Mouse (Mus musculus) cerebellum, adult 2 months (tissue): ENCODE data around the gene Accsl. TPM values are rescaled to one million over a fixed set of nuclear protein-coding genes. Genes with fewer than 3 reads are reported as not detected.

ENCODE experiments used
- DNase-seq, 2 experiments: peaks; one replicate each; pipeline ENCODE4 v3.0.0; 2021
- H3K27ac ChIP-seq: fragments of 200-500 bp; 2 replicates; pipeline ENCODE4 v1.5.1; 2012; ENCODE audit warnings: low read length, control low read depth, inconsistent platforms; ENCODE audit not compliant: insufficient read depth
- H3K27me3 ChIP-seq: fragments of 200-500 bp; 2 replicates; pipeline ENCODE4 v1.6.1; 2012; ENCODE audit warnings: inconsistent platforms, mild to moderate bottlenecking, low read length, moderate library complexity; ENCODE audit not compliant: control insufficient read depth, insufficient read depth
- H3K4me1 ChIP-seq: fragments of 200-500 bp; 2 replicates; pipeline ENCODE4 v1.6.1; 2011; ENCODE audit warnings: low read length; ENCODE audit not compliant: control insufficient read depth, insufficient read depth
- H3K4me3 ChIP-seq: fragments of 200-500 bp; replicated peaks from 2 replicates; pipeline ENCODE3; 2011; ENCODE audit warnings: mild to moderate bottlenecking, low read depth, low read length, control low read depth; ENCODE audit not compliant: insufficient read depth
- CTCF ChIP-seq: fragments of 200-500 bp; IDR thresholded peaks from 2 replicates; pipeline ENCODE4 v1.5.1; 2011; ENCODE audit warnings: low read depth, mild to moderate bottlenecking, control low read depth, low read length, moderate library complexity, borderline replicate concordance; ENCODE audit not compliant: insufficient read depth
- POLR2A ChIP-seq: fragments of 200-500 bp; IDR thresholded peaks from 2 replicates; pipeline ENCODE4 v1.6.1; 2011; ENCODE audit warnings: low read length, control low read depth, borderline replicate concordance; ENCODE audit not compliant: insufficient read depth
- WGBS: fragments of 180-500 bp; shearing (Covaris S2); methylation state at CpG from one replicate; pipeline ENCODE4 v1.1.7; 2018; 5-methylcytosine and 5-hydroxymethylcytosine counted together
- polyA plus RNA-seq: library from polyadenylated mRNA; depleted of rRNA; stranded (reverse); fragments of >200 nt; gene quantifications from 2 replicates; pipeline ENCODE4 v1.2.3, GENCODE M21; 2012

Accsl gene
- polyA plus RNA-seq, 1 experiment = 0.72 TPM

DNA sequence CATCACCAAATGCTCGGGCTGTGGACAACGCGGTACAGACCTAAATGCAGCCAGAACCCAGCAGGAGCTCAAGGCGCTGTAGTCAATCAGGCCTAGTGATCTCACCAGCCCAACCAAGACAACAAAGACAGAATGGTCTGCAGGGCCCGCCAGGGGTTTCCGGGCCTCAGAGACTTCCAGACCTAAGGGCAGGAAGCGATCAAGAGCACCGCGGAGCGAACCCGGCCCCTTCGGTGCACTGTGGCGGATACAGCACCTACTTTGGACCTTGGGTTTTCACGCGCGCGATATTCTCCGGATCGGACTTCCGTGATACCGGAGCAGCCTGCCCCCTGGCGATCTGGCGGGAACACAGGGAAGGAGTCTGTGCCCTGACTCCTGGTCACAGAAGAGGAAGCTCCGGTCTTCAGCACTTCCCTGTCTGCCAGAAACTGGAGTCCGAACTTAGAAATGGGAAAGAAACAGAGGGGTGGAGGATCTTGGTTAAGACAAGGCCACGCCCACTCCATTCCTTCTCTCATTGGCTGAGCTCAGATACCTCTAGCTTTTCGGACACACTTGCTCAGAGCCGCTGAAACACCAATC, 19.4 kb downstream of the Accsl start, which contains the start of gene Accs:
Gene Accs (minus strand): TSS at position 439 of the 585 bp plus-strand sequence.
- WGBS = 1% methylated on average over 28 of the region's 28 CpGs
- peak within 1 kb of the TSS; percentile 61 for H3K4me3 ChIP-seq
- TF ChIP-seq POLR2A (0 out of 2 replicates have a peak, but pooled peaks have one; percentile 16), CTCF (peak; percentile 56)
- DNase-seq = peak; percentile 74 to 78
- H3K27me3 ChIP-seq = no peaks in the 10 kb centered on the region
- H3K4me1 ChIP-seq = no peaks in the 10 kb centered on the region
- no peak within 1 kb of the TSS for H3K27ac ChIP-seq

- no peak for TF ChIP-seq CTCF
- TF ChIP-seq POLR2A = no peak
- Histone ChIP-seq H3K4me1 (0 out of 2 replicates have a peak, but pooled peaks cover 3% of the 10 kb centered on the region), H3K27ac (no peak overlapping the region), H3K27me3 (no peaks in the 10 kb centered on the region), H3K4me3 (no peak overlapping the region)
- no peak for DNase-seq
- 98% methylated on average over 3 of the region's 3 CpGs for WGBS
These were observed 27.6 kb downstream of the Accsl start for GRCm38 (mm10) chr2:93841349-93841748.

DNA sequence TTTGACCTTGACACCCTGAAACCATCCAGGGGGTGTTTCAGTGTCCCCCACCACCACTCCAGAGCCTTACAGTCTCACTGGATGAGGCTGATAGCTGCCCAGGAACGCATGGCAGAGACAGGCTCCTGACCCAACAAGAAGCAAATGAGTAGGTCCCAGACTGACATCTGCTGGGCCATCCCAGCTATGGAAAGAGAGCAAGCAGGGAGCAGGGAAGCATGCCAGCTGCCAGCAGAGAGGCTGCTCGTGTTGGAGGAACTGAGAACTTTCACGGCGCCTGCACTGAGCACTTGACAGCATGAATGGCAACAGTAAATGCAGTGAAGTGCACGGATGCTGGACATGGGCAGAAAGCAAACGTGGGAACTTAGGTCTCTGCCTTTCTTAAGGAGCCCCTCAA, 28.8 kb downstream of the Accsl start:
- H3K4me3 ChIP-seq = no peak overlapping the region
- WGBS = 4% methylated on average over 6 of the region's 6 CpGs
- H3K27ac ChIP-seq = no peak overlapping the region

GRCm38 (mm10) chr2:93838931-93839330, 30.0 kb downstream of the Accsl start:
- Histone ChIP-seq H3K27ac (no peak overlapping the region), H3K27me3 (no peaks in the 10 kb centered on the region), H3K4me1 (0 out of 2 replicates have a peak, but pooled peaks cover 3% of the 10 kb centered on the region), H3K4me3 (no peak overlapping the region)
- TF ChIP-seq POLR2A (no peak), CTCF (no peak)
- WGBS = 95% methylated on average over 4 of the region's 4 CpGs
- DNase-seq = no peak

More for the DNA sequence above, 28.8 kb downstream of the Accsl start:
- DNase-seq = peak; percentile 43 to 65
- 0 out of 2 replicates have a peak, but pooled peaks cover 3% of the 10 kb centered on the region for H3K4me1 ChIP-seq
- peak; percentile 33; the same call in 1 of the 2 replicates for TF ChIP-seq CTCF
- no peak for TF ChIP-seq POLR2A
- no peaks in the 10 kb centered on the region for H3K27me3 ChIP-seq

GRCm38 (mm10) chr2:93836232-93836785, 32.6 kb downstream of the Accsl start:
- Histone ChIP-seq H3K4me3 (no peak overlapping the region), H3K4me1 (0 out of 2 replicates have a peak, but pooled peaks cover 3% of the 10 kb centered on the region), H3K27me3 (no peaks in the 10 kb centered on the region), H3K27ac (no peak overlapping the region)
- WGBS = 71% methylated on average over 13 of the region's 13 CpGs
- TF ChIP-seq CTCF (no peak), POLR2A (no peak)
- no peak for DNase-seq

DNA sequence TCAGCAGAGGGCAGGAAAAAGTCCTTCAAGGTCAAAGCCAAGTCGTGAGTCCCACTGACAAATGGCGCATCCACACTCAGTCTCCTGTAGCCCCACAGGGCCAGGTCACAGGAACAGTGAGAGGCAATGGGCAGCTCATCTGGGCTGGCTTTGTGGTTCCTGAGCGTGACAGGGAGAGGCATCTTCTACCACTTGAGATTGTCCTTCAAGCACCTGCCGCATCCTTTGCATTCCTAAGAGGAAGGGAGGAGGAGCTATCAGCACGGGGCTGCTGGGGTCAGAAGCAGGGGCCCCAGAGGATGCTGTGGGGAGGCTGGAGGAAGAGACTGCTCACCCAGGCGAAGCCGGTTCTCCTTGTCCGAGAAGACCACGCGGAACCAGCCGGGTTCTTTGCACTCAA, 33.4 kb downstream of the Accsl start:
- Histone ChIP-seq H3K4me3 (no peak overlapping the region), H3K4me1 (0 out of 2 replicates have a peak, but pooled peaks cover 3% of the 10 kb centered on the region), H3K27ac (no peak overlapping the region), H3K27me3 (no peaks in the 10 kb centered on the region)
- 82% methylated on average over 11 of the region's 11 CpGs for WGBS
- no peak for DNase-seq
- TF ChIP-seq CTCF = no peak
- TF ChIP-seq POLR2A = no peak

DNA sequence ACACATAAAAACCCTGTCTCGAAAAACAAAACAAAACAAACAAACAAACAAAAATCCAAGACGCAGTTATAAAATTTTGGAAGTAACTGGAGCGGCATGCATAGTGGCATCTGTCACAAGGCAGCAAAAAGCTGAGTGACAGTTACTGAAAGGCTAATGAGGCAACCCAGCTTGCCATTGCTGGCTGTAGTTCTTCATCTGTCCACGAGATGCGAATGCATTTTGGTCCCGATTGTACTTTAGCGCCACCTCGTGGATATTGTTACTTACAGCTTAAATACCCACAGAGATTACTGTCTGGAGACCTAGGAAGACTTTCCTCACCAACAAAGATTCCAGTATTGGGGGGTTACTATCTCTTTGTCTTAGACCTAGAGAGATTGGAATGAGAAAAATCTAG, 45.4 kb downstream of the Accsl start:
- Histone ChIP-seq H3K27ac (no peak overlapping the region), H3K4me3 (no peak overlapping the region), H3K27me3 (no peaks in the 10 kb centered on the region), H3K4me1 (peaks cover 8% of the 10 kb centered on the region; the same call in 1 of the 2 replicates)
- no peak for TF ChIP-seq POLR2A
- peak; percentile 97 for TF ChIP-seq CTCF
- peak; percentile 68 to 81 for DNase-seq
- 9% methylated on average over 8 of the region's 8 CpGs for WGBS
